Mouse (Mus musculus): ENCODE results near the gene Rad17. TPM values are rescaled to one million over a fixed set of nuclear protein-coding genes. Genes with fewer than 3 reads are reported as not detected.

The Rad17 gene
- total RNA-seq (2021): 10 to 100 TPM; 14.1 to 14.6 TPM
- long read RNA-seq, experiment 1, transcript Rad17-202 (17 exons, 2,392 nt): major isoform, 7 of 10 reads
- long read RNA-seq, experiment 1, partial matches to known transcripts: 0 of 10 reads
- long read RNA-seq, experiment 1, other reads (novel, unspliced or antisense): 3 of 10 reads
- long read RNA-seq, experiment 2, transcript Rad17-202 (17 exons, 2,392 nt): major isoform, 11 of 15 reads
- long read RNA-seq, experiment 2, partial matches to known transcripts: 2 of 15 reads
- long read RNA-seq, experiment 2, other reads (novel, unspliced or antisense): 2 of 15 reads

- peak; percentile 94 to 98 for DNase-seq (ENCODE audit: extremely low spot score in 1 of 2, low spot score in 2 of 2)
- Histone ChIP-seq H3K27ac (peak within 1 kb of the TSS; percentile 100), H3K4me3 (peak within 1 kb of the TSS; percentile 93)
- peak; percentile 2 for TF ChIP-seq CTCF (IDR thresholded peaks at IDR 0.05)
- intact Hi-C loops (cut with DNase I): loop anchor here (2.0 to 5.0 kb wide), 2 partner anchors 82 to 548 kb away; partner anchors contain the start of gene Cdk7
These were observed at the start of gene Rad17, which contains the start of gene Ak6 for GRCm38 (mm10) chr13:100650550-100651438. Rad17 (minus strand) TSS chr13:100651051. Ak6 (plus strand) TSS chr13:100650979.

GRCm38 (mm10) chr13:100698866-100699265 is 48.0 kb upstream of the Rad17 start:
- no peak for DNase-seq (ENCODE audit: extremely low spot score in 1 of 2, low spot score in 2 of 2)
- no peak for TF ChIP-seq CTCF (IDR thresholded peaks at IDR 0.05)
- no peak overlapping the region for H3K27ac ChIP-seq
- intact Hi-C loops (cut with DNase I): no loop called here
- H3K4me3 ChIP-seq: no peak overlapping the region

DNA sequence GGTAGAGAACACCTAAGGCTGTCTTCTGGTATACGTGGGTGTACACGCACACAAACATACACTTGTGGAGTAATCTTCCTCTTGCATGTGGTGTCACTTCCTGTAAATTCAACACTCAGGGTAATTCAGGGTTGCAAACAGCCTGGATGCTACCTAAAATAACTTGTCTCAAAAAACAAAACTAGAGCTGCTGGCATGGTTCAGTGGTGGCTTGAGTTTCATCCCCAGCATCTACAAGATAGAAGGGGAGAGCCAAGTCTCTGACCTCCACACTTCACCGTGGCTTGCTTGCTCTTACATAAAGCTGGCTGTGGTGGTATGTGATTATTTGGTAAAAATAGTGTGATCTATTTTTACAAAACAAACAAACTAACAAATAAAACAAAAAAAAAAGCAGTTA is 46.7 kb upstream of the Rad17 start:
- no peak for DNase-seq (ENCODE audit: extremely low spot score in 1 of 2, low spot score in 2 of 2)
- intact Hi-C loops (cut with DNase I): no loop called here
- no peak overlapping the region for H3K4me3 ChIP-seq
- no peak for TF ChIP-seq CTCF (IDR thresholded peaks at IDR 0.05)
- H3K27ac ChIP-seq: no peak overlapping the region

GRCm38 (mm10) chr13:100687513-100687912 is 36.7 kb upstream of the Rad17 start:
- intact Hi-C loops (cut with DNase I): no loop called here
- Histone ChIP-seq H3K4me3 (no peak overlapping the region), H3K27ac (no peak overlapping the region)
- no peak for DNase-seq (ENCODE audit: extremely low spot score in 1 of 2, low spot score in 2 of 2)
- TF ChIP-seq CTCF (IDR thresholded peaks at IDR 0.05): no peak

DNA sequence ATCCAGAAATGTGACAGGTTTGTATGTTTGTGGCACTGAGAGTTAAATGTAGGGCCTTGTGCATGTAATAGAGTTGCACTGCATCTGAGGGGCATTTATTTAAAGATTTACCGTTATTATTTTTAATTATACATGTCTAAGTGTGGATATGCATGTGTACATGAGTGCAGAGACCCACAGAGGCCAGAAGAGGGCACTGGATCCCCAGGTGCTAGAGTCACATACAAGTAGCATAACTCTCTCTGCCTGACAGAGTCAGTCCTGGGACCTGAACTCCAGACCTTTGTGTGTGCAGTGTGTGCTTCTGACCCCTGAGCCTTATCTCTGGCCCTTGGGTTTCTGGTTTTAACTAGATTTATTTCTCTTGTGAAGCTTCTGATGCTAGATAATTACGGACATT is 33.5 kb upstream of the Rad17 start:
- intact Hi-C loops (cut with DNase I): no loop called here
- Histone ChIP-seq H3K4me3 (no peak overlapping the region), H3K27ac (no peak overlapping the region)
- no peak; the same call in 1 of the 2 replicates for TF ChIP-seq CTCF (IDR thresholded peaks at IDR 0.05)
- no peak for DNase-seq (ENCODE audit: extremely low spot score in 1 of 2, low spot score in 2 of 2)

DNA sequence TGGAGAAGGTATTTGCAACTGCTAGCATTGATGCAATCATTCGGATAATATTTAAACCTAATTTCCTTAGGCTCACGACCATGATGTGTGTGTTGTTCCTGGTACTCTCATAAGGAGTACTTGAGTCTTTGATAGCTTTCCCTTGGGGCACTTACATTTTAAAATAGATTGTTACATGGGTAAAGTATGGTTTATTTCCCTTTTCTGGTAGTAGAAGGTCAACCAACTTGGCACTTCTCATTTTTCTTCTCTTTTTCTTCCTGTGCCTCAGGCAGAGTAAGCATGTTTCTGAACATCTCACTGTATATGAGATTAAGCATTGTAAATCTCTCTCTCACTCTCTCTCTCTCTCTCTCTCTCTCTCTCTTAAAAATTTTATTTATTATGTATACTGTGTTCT is 32.0 kb upstream of the Rad17 start:
- intact Hi-C loops (cut with DNase I): no loop called here
- Histone ChIP-seq H3K27ac (no peak overlapping the region), H3K4me3 (no peak overlapping the region)
- no peak for TF ChIP-seq CTCF (IDR thresholded peaks at IDR 0.05)
- DNase-seq (ENCODE audit: extremely low spot score in 1 of 2, low spot score in 2 of 2): no peak

DNA sequence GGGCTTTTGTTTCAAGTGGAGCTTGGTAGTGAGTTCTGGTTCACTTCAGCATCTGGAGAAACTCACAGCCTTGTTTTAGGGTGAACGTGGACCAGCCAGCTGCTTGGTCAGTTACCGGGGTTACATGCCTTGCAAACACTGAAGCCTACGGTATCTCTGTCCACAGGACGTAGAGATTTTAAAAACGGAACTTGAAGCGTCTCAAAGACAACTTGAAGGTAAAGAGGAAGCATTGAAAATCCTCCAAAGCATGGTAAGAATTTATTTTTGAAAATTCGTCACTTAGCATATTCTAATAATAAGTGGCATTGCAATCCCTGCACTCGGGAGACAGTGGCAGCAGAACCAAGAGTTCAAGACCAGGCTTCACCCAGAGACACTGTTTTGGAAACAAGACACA is 30.8 kb upstream of the Rad17 start:
- no peak overlapping the region for H3K27ac ChIP-seq
- TF ChIP-seq CTCF (IDR thresholded peaks at IDR 0.05): no peak
- DNase-seq (ENCODE audit: extremely low spot score in 1 of 2, low spot score in 2 of 2): no peak
- intact Hi-C loops (cut with DNase I): no loop called here
- no peak overlapping the region for H3K4me3 ChIP-seq

DNA sequence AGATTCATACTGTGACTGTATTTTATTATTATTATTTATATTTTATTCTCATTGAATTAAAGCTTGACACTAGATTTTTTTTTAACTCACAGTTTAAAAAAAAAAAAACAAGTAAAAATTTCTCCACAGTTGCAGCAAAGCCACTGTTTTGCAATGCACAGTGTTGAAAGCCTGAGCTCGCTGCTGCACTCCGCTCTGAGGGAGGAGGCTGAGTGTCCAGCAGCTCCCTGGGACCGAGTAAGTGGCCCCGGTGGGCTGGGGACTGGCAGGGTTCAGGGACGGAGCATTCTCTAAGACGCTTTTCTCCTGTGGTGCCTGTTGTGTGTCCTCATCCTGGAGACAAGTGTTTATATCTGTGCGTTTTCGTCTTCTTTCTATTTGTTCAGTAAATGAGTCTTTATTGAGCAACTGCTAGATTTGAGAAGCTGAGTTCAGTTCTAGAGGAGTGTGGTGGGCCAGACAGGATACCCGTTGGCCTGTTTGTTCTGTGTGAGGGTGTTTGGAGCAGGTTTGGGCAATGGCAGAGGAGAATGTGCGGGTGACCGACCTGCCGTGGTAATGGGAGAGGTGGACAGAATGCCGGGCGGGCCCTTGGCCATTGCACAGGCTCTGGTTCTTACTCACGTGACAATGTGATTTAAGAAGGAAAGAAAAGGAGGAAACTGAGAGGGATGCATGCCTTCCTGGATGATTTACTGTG is 25.2 kb upstream of the Rad17 start:
- no peak for TF ChIP-seq CTCF (IDR thresholded peaks at IDR 0.05)
- Histone ChIP-seq H3K27ac (no peak overlapping the region), H3K4me3 (no peak overlapping the region)
- intact Hi-C loops (cut with DNase I): no loop called here
- DNase-seq (ENCODE audit: extremely low spot score in 1 of 2, low spot score in 2 of 2): no peak

GRCm38 (mm10) chr13:100670181-100670741 is 19.4 kb upstream of the Rad17 start:
- H3K4me3 ChIP-seq: peak overlapping the region; percentile 40
- H3K27ac ChIP-seq: no peak overlapping the region
- intact Hi-C loops (cut with DNase I): no loop called here
- TF ChIP-seq CTCF (IDR thresholded peaks at IDR 0.05): no peak
- DNase-seq (ENCODE audit: extremely low spot score in 1 of 2, low spot score in 2 of 2): no peak

GRCm38 (mm10) chr13:100669291-100670022 is 18.6 kb upstream of the Rad17 start, which contains the start of gene Ccdc125:
Ccdc125 (plus strand) TSS chr13:100669717.
- intact Hi-C loops (cut with DNase I): no loop called here
- no peak within 1 kb of the TSS for H3K27ac ChIP-seq
- peak within 1 kb of the TSS; percentile 40 for H3K4me3 ChIP-seq
- no peak for DNase-seq (ENCODE audit: extremely low spot score in 1 of 2, low spot score in 2 of 2)
- no peak for TF ChIP-seq CTCF (IDR thresholded peaks at IDR 0.05)

Data from left cerebral cortex, adult 2 months (tissue).